Mouse (Mus musculus) limb, embryonic 13.5 days (tissue): ENCODE measurements around the gene Tmem37. TPM values are rescaled to one million over a fixed set of nuclear protein-coding genes. Genes with fewer than 3 reads are reported as not detected.

ENCODE experiments used
- ATAC-seq: fragments of 200-750 bp; cut with Nextera tagmentation; 2 replicates; pipeline ENCODE4 v1.8.0; 2017; ENCODE audit warnings: low read depth, moderate number of reproducible peaks, moderate TSS enrichment; ENCODE audit not compliant: low FRiP score
- H3K27ac ChIP-seq: fragments of 300-500 bp; sonication (generic); 2 replicates; pipeline ENCODE4 v1.5.1; 2015; ENCODE audit warnings: inconsistent platforms, mild to moderate bottlenecking, moderate library complexity
- H3K27me3 ChIP-seq: fragments of 300-500 bp; sonication (generic); 2 replicates; pipeline ENCODE4 v1.6.1; 2015; ENCODE audit warnings: mild to moderate bottlenecking, inconsistent platforms
- H3K36me3 ChIP-seq: fragments of 300-500 bp; sonication (generic); 2 replicates; pipeline ENCODE4 v1.6.1; 2015; ENCODE audit warnings: inconsistent platforms, mild to moderate bottlenecking, moderate library complexity
- H3K4me1 ChIP-seq: fragments of 300-500 bp; sonication (generic); 2 replicates; pipeline ENCODE4 v1.6.1; 2015; ENCODE audit warnings: inconsistent platforms
- H3K4me2 ChIP-seq: fragments of 300-500 bp; sonication (generic); replicated peaks from 2 replicates; pipeline ENCODE4 v1.6.1; 2015; ENCODE audit warnings: inconsistent platforms, mild to moderate bottlenecking, moderate library complexity
- H3K4me3 ChIP-seq: fragments of 300-500 bp; sonication (generic); 2 replicates; pipeline ENCODE4 v1.5.1; 2015; ENCODE audit warnings: moderate library complexity, mild to moderate bottlenecking, inconsistent platforms
- H3K9ac ChIP-seq: fragments of 300-500 bp; sonication (generic); 2 replicates; pipeline ENCODE4 v1.6.1; 2015; ENCODE audit warnings: mild to moderate bottlenecking, inconsistent platforms
- H3K9me3 ChIP-seq: fragments of 300-500 bp; sonication (generic); 2 replicates; pipeline ENCODE4 v1.6.1; 2016; ENCODE audit warnings: inconsistent platforms
- WGBS: fragments of 180-500 bp; shearing (Covaris S2); methylation state at CpG from one replicate; pipeline ENCODE4 v1.1.7; 2015; 5-methylcytosine and 5-hydroxymethylcytosine counted together
- polyA plus RNA-seq: library from polyadenylated mRNA; unstranded; fragments of >200 nt; fragmentation: Nextera tagmentation; extraction: Ambion mirVana; gene quantifications from 2 replicates; pipeline ENCODE4 v1.2.1, GENCODE M21; 2015

Tmem37 gene
- polyA plus RNA-seq, 1 experiment from 2014 or later, result 6.7 TPM

- H3K27me3 ChIP-seq, result peaks cover 39% of the 10 kb centered on the region
- 25% methylated on average over 6 of the region's 6 CpGs for WGBS
- no peak overlapping the region for H3K9ac ChIP-seq
- H3K36me3 ChIP-seq, result no peaks in the 10 kb centered on the region
- ATAC-seq, result no peak
- H3K4me3 ChIP-seq, result no peak overlapping the region
- H3K4me1 ChIP-seq, result peaks cover 25% of the 10 kb centered on the region
- no peaks in the 10 kb centered on the region for H3K9me3 ChIP-seq
- no peak overlapping the region for H3K27ac ChIP-seq
- no peak overlapping the region for H3K4me2 ChIP-seq
These were observed 3.7 kb downstream of the Tmem37 start for GRCm38 (mm10) chr1:120070168-120070567.

DNA sequence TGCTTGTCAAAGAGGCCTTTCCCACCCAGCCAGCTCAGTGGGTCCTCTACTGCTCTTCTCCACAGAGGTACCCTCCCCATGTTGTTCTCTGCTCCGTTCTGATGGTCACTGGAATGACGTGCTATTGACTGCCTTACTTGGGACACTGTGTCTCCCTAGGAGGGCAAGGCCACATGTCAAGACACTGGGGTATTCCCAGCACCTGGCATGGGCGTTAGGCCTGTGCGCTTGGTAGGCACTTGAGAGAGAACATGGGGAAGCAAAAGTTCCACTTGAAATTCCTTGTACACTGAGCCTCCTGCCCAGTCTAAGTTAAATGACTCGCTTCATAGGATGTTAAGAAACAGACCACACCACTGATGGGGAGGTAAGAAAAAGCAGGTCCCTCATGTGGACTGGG, 4.8 kb downstream of the Tmem37 start:
- Histone ChIP-seq H3K27me3 (peaks cover 29% of the 10 kb centered on the region), H3K27ac (no peak overlapping the region), H3K9ac (no peak overlapping the region), H3K36me3 (no peaks in the 10 kb centered on the region), H3K4me1 (peaks cover 16% of the 10 kb centered on the region), H3K4me2 (no peak overlapping the region), H3K4me3 (no peak overlapping the region), H3K9me3 (no peaks in the 10 kb centered on the region)
- WGBS, result 75% methylated on average over 5 of the region's 5 CpGs
- no peak for ATAC-seq

DNA sequence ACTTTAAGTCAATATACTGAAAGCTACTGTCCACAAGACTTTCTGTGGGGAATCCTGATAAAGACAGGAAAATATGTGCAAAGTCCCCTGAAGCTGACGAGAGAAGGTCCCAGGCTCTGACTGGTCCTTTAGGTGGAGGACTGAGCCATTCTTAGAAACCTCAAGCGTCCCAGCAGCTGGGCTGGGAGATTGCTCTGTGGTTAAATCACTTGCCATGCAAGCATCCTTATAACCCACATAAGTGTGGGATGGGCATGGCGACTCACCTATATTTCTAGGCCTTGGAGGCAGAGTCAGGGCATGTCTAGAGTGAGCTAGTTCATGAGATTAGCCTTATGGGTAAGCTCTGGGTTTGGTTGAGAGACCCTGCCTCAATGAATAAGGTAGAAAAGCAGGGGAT, 7.2 kb downstream of the Tmem37 start:
- no peak for ATAC-seq
- WGBS, result 83% methylated on average over 3 of the region's 3 CpGs
- Histone ChIP-seq H3K27ac (no peak overlapping the region), H3K36me3 (no peaks in the 10 kb centered on the region), H3K9ac (no peak overlapping the region), H3K4me3 (no peak overlapping the region), H3K9me3 (no peaks in the 10 kb centered on the region), H3K4me2 (no peak overlapping the region), H3K27me3 (peaks cover 6% of the 10 kb centered on the region), H3K4me1 (no peaks in the 10 kb centered on the region)

DNA sequence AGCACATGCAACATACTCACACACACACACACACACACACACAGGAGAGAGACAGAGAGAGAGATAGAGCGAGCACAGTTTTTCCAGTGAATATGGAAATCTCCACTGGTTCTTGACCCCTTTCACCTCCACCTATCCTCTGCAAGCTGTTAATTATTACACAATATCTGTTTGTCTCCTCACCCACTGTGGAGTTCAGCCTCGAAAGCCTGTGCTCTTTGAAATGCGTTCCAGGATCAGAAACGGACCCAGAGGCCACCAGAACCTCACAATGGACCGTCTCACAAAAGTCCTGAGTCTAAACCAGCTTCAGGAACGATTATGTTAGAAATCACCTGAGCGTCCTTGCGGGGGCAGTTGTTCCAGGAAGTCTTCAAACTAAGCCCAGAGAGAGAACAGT, 7.7 kb downstream of the Tmem37 start:
- peaks cover 1% of the 10 kb centered on the region; the same call in 1 of the 2 replicates for H3K27me3 ChIP-seq
- no peaks in the 10 kb centered on the region for H3K36me3 ChIP-seq
- 81% methylated on average over 8 of the region's 8 CpGs for WGBS
- H3K4me3 ChIP-seq, result no peak overlapping the region
- H3K27ac ChIP-seq, result no peak overlapping the region
- ATAC-seq, result no peak
- H3K9me3 ChIP-seq, result no peaks in the 10 kb centered on the region
- no peak overlapping the region for H3K4me2 ChIP-seq
- H3K4me1 ChIP-seq, result no peaks in the 10 kb centered on the region
- no peak overlapping the region for H3K9ac ChIP-seq

GRCm38 (mm10) chr1:120064036-120064682, 9.7 kb downstream of the Tmem37 start:
- no peak overlapping the region for H3K27ac ChIP-seq
- H3K4me3 ChIP-seq, result no peak overlapping the region
- H3K4me1 ChIP-seq, result no peaks in the 10 kb centered on the region
- ATAC-seq, result no peak
- H3K9me3 ChIP-seq, result no peaks in the 10 kb centered on the region
- H3K9ac ChIP-seq, result no peak overlapping the region
- no peak overlapping the region for H3K4me2 ChIP-seq
- H3K36me3 ChIP-seq, result no peaks in the 10 kb centered on the region
- no peaks in the 10 kb centered on the region for H3K27me3 ChIP-seq
- WGBS, result 90% methylated on average over 11 of the region's 11 CpGs

- Histone ChIP-seq H3K4me2 (no peak overlapping the region), H3K36me3 (no peaks in the 10 kb centered on the region), H3K4me1 (no peaks in the 10 kb centered on the region), H3K27ac (no peak overlapping the region), H3K4me3 (no peak overlapping the region), H3K27me3 (no peaks in the 10 kb centered on the region), H3K9me3 (no peaks in the 10 kb centered on the region), H3K9ac (no peak overlapping the region)
- no peak for ATAC-seq
- WGBS, result 85% methylated on average over 7 of the region's 7 CpGs
These were observed 11.6 kb downstream of the Tmem37 start for GRCm38 (mm10) chr1:120062231-120062630.

- Histone ChIP-seq H3K4me1 (peaks cover 3% of the 10 kb centered on the region; the same call in 1 of the 2 replicates), H3K27ac (no peak overlapping the region), H3K27me3 (no peaks in the 10 kb centered on the region), H3K9ac (no peak overlapping the region), H3K9me3 (no peaks in the 10 kb centered on the region), H3K36me3 (no peaks in the 10 kb centered on the region), H3K4me2 (no peak overlapping the region), H3K4me3 (no peak overlapping the region)
- ATAC-seq, result no peak
- WGBS, result 79% methylated on average over 5 of the region's 5 CpGs
These were observed 13.2 kb downstream of the Tmem37 start for GRCm38 (mm10) chr1:120060687-120061086.

DNA sequence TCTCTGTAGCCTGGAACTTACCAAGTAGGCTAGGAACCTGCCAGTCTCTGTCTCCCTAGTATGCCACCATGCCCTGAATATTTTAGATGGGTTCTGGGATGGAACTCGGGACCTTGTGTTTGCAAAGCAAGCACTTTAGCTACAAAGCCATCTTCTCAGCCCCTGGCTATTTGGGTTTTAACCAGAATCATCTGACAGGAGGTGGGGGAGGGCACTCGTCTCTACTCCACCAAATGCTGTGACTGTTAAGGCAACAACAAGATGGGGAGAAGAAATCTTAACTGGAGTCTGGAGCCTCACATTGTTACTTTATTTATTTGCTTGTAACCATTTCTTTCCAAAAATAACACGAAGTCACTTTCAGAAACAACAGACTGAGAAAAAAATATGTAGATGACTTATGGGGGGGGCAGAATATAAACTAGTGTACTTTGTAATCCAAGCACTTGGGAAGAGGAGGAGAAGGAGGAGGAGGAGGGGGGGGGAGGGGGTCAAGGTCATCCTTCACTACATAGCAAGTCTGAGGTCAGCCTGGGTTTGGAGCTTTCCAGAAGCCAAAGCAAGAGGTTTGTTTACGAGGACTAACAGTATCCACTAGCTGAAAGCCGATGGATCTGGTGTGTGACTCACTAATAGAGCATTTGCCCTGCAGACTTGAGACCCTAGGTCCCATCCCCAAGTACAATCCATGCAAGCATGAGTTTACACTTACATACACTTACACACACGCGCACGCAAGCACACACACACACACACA, 16.0 kb downstream of the Tmem37 start:
- Histone ChIP-seq H3K27ac (no peak overlapping the region), H3K4me1 (peaks cover 3% of the 10 kb centered on the region; the same call in 1 of the 2 replicates), H3K27me3 (no peaks in the 10 kb centered on the region), H3K4me2 (no peak overlapping the region), H3K4me3 (no peak overlapping the region), H3K9ac (no peak overlapping the region), H3K9me3 (no peaks in the 10 kb centered on the region), H3K36me3 (no peaks in the 10 kb centered on the region)
- ATAC-seq, result no peak
- 68% methylated on average over 8 of the region's 8 CpGs for WGBS

DNA sequence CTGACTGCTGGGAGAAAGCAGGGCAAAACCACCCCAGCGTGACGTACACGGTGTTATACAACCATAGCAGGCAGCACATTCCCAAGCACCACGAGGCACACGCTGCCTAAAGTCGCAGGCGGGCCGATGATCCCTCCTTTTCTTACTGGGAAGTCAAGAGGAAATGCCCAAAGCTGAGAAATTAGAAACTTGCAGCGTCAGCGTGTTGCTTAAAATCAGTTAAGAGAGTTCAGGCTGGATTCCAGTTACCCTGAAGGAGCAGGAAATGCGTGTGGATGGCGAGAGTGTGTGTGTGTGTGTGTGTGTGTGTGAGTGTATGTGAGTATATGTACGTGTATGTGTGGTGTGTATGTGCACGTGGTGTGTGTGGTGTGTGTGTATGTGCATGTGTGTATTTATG, 16.8 kb downstream of the Tmem37 start:
- Histone ChIP-seq H3K4me2 (no peak overlapping the region), H3K4me3 (no peak overlapping the region)

DNA sequence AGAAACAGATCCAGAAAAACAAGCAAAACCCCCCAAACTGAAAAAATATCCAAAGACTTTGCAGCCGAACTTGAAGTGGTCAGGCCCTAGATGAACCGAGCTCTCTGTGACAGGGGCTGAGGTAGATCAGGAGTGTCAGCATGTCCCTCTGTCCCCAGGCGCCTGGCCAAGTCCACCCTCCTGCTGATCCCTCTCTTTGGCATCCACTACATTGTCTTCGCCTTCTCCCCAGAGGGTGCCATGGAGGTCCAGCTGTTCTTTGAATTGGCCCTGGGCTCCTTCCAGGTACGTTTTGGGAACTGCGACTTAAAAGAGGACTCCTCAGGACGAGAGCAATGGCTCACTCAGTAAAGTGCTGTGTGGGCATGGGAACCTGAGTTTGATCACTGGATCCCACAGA, 17.6 kb downstream of the Tmem37 start:
- Histone ChIP-seq H3K27ac (no peak overlapping the region), H3K36me3 (no peaks in the 10 kb centered on the region), H3K4me1 (peaks cover 3% of the 10 kb centered on the region; the same call in 1 of the 2 replicates), H3K4me2 (no peak overlapping the region), H3K9me3 (no peaks in the 10 kb centered on the region), H3K27me3 (no peaks in the 10 kb centered on the region), H3K9ac (no peak overlapping the region), H3K4me3 (no peak overlapping the region)
- 73% methylated on average over 7 of the region's 7 CpGs for WGBS
- ATAC-seq, result no peak

More for the DNA sequence above, 16.8 kb downstream of the Tmem37 start:
- no peak overlapping the region for H3K9ac ChIP-seq
- H3K27me3 ChIP-seq, result no peaks in the 10 kb centered on the region
- WGBS, result 64% methylated on average over 14 of the region's 14 CpGs
- no peak overlapping the region for H3K27ac ChIP-seq
- H3K9me3 ChIP-seq, result no peaks in the 10 kb centered on the region
- no peak for ATAC-seq
- no peaks in the 10 kb centered on the region for H3K36me3 ChIP-seq
- H3K4me1 ChIP-seq, result peaks cover 3% of the 10 kb centered on the region; the same call in 1 of the 2 replicates

GRCm38 (mm10) chr1:120055475-120055874, 18.4 kb downstream of the Tmem37 start:
- no peak for ATAC-seq
- no peak overlapping the region for H3K9ac ChIP-seq

GRCm38 (mm10) chr1:120054997-120055396, 18.9 kb downstream of the Tmem37 start:
- H3K27ac ChIP-seq, result no peak overlapping the region
- H3K36me3 ChIP-seq, result no peaks in the 10 kb centered on the region
- H3K27me3 ChIP-seq, result no peaks in the 10 kb centered on the region
- H3K4me1 ChIP-seq, result peaks cover 3% of the 10 kb centered on the region; the same call in 1 of the 2 replicates
- no peaks in the 10 kb centered on the region for H3K9me3 ChIP-seq
- H3K4me3 ChIP-seq, result no peak overlapping the region
- ATAC-seq, result 0 out of 2 replicates have a peak, but pooled peaks have one; percentile 24
- no peak overlapping the region for H3K9ac ChIP-seq
- no peak overlapping the region for H3K4me2 ChIP-seq
- WGBS, result 88% methylated on average over 6 of the region's 6 CpGs

More at GRCm38 (mm10) chr1:120055475-120055874, 18.4 kb downstream of the Tmem37 start:
- H3K27me3 ChIP-seq, result no peaks in the 10 kb centered on the region
- H3K4me1 ChIP-seq, result peaks cover 3% of the 10 kb centered on the region; the same call in 1 of the 2 replicates
- no peak overlapping the region for H3K4me2 ChIP-seq
- WGBS, result 63% methylated on average over 6 of the region's 6 CpGs
- no peak overlapping the region for H3K4me3 ChIP-seq
- no peaks in the 10 kb centered on the region for H3K36me3 ChIP-seq
- H3K27ac ChIP-seq, result no peak overlapping the region
- H3K9me3 ChIP-seq, result no peaks in the 10 kb centered on the region
